Mouse (Mus musculus) stomach, postnatal 0 days (tissue): ENCODE results near the gene Nrxn3. TPM values are rescaled to one million over a fixed set of nuclear protein-coding genes. Genes with fewer than 3 reads are reported as not detected.

Source experiments
- ATAC-seq: fragments of 200-750 bp; cut with Nextera tagmentation; 2 replicates; pipeline ENCODE4 v1.8.0; 2017; ENCODE audit not compliant: low FRiP score, low TSS enrichment
- DNase-seq: peaks from one replicate; pipeline ENCODE4 v3.0.0-alpha.2; 2016; ENCODE audit warnings: low spot score
- H3K27ac ChIP-seq: fragments of 300-500 bp; sonication (generic); replicated peaks from 2 replicates; pipeline ENCODE4 v1.5.1; 2014; ENCODE audit warnings: mild to moderate bottlenecking, control low read depth
- H3K27me3 ChIP-seq: fragments of 300-500 bp; sonication (generic); 2 replicates; pipeline ENCODE4 v1.6.1; 2014; ENCODE audit warnings: low read length; ENCODE audit not compliant: control insufficient read depth, insufficient read depth
- H3K36me3 ChIP-seq: fragments of 300-500 bp; sonication (generic); 2 replicates; pipeline ENCODE4 v1.6.1; 2014; ENCODE audit warnings: low read length, mixed read lengths; ENCODE audit not compliant: control insufficient read depth, insufficient read depth
- H3K4me1 ChIP-seq: fragments of 300-500 bp; sonication (generic); replicated peaks from 2 replicates; pipeline ENCODE4 v1.6.1; 2014; ENCODE audit warnings: antibody characterized with exemption; ENCODE audit not compliant: control insufficient read depth, insufficient read depth
- H3K4me2 ChIP-seq: fragments of 300-500 bp; sonication (generic); replicated peaks from 2 replicates; pipeline ENCODE4 v1.6.1; 2014; ENCODE audit warnings: low read depth, mild to moderate bottlenecking, control low read depth, moderate library complexity
- H3K4me3 ChIP-seq: fragments of 300-500 bp; sonication (generic); 2 replicates; pipeline ENCODE4 v1.5.1; 2014; ENCODE audit warnings: low read depth, low read length, control low read depth
- H3K9ac ChIP-seq: fragments of 300-500 bp; sonication (generic); 2 replicates; pipeline ENCODE4 v1.6.1; 2014; ENCODE audit warnings: mild to moderate bottlenecking, low read length, control low read depth, mixed read lengths
- H3K9me3 ChIP-seq: fragments of 300-500 bp; sonication (generic); 2 replicates; pipeline ENCODE4 v1.6.1; 2016; ENCODE audit warnings: low read length; ENCODE audit not compliant: control insufficient read depth
- CTCF ChIP-seq: IDR thresholded peaks from 2 replicates; pipeline ENCODE4 v1.5.1; 2016; ENCODE audit warnings: antibody characterized with exemption, low read depth, mild to moderate bottlenecking, moderate library complexity
- EP300 ChIP-seq: optimal IDR thresholded peaks from 2 replicates; pipeline ENCODE3; 2016; ENCODE audit warnings: antibody characterized with exemption
- WGBS: fragments of 180-500 bp; shearing (Covaris S2); extraction: QIAGEN DNeasy Blood & Tissue Kit; methylation state at CpG from one replicate; pipeline ENCODE4 v1.1.7; 2014; 5-methylcytosine and 5-hydroxymethylcytosine counted together
- polyA plus RNA-seq: library from polyadenylated mRNA; unstranded; fragments of >200 nt; fragmentation: Nextera tagmentation; extraction: Ambion mirVana; gene quantifications from 2 replicates; pipeline ENCODE4 v1.2.1, GENCODE M21; 2015

Gene Nrxn3
- polyA plus RNA-seq, 1 experiment from 2014 or later: 1.0 TPM

DNA sequence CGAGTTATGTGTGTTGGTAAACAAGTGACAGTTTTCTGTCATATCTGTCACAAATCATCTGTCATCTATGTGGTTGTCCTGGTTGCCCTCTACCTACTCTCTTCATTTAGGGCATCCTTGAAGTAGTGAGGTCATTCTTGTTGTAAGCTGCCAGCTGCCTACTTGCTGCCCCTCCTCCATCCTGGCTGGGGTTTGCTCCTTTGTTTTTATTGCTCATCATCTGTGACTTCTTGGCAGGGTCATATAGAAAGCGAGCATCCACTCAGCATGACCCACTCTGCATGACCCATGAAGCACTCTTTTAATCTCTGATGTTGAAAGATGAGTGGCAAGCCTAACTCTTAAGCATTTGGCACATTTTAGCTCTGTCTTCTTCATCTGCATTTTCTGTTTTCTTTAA lies 194.1 kb downstream of the Nrxn3 start:
- ATAC-seq (no peak), DNase-seq (no peak)
- H3K4me3 ChIP-seq: no peak overlapping the region
- H3K36me3 ChIP-seq: no peaks in the 10 kb centered on the region
- H3K9me3 ChIP-seq: no peaks in the 10 kb centered on the region
- H3K9ac ChIP-seq: no peak overlapping the region
- H3K27ac ChIP-seq: no peak overlapping the region
- WGBS: 57% methylated on average over 2 of the region's 2 CpGs
- no peak for TF ChIP-seq CTCF
- TF ChIP-seq EP300: no peak
- no peaks in the 10 kb centered on the region for H3K4me1 ChIP-seq
- H3K4me2 ChIP-seq: no peak overlapping the region
- no peaks in the 10 kb centered on the region for H3K27me3 ChIP-seq

- WGBS: 69% methylated on average over 3 of the region's 3 CpGs
- H3K27ac ChIP-seq: no peak overlapping the region
- no peaks in the 10 kb centered on the region for H3K27me3 ChIP-seq
- no peak overlapping the region for H3K4me2 ChIP-seq
- no peaks in the 10 kb centered on the region for H3K9me3 ChIP-seq
- ATAC-seq (no peak), DNase-seq (no peak)
- no peak overlapping the region for H3K4me3 ChIP-seq
- TF ChIP-seq CTCF (no peak), EP300 (no peak)
- H3K9ac ChIP-seq: no peak overlapping the region
- H3K36me3 ChIP-seq: no peaks in the 10 kb centered on the region
- H3K4me1 ChIP-seq: no peaks in the 10 kb centered on the region
Measured at GRCm38 (mm10) chr12:88924896-88925295, 202.2 kb downstream of the Nrxn3 start.

GRCm38 (mm10) chr12:88926306-88926705 lies 203.6 kb downstream of the Nrxn3 start:
- H3K4me2 ChIP-seq: no peak overlapping the region
- ATAC-seq: no peak
- 91% methylated on average over 4 of the region's 4 CpGs for WGBS

DNA sequence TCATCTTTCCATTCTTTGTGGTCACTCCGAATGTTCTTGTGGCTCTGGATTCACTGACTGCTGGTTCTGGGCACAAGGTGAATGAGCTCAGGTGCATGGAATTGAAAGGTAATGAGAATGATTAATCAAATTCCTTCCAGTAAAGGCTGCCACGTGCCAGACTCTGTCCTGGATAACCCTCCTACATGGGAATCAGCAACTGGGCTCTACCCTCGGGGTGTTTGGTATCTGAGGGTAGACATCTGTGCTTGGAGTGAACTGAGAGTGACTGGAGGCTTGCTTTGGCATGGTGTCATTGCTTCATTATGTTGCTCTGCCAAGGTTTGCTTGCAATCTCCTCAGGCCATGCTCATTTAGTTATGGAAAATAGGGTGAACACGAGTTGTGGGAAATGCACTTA lies 209.0 kb downstream of the Nrxn3 start:
- no peak for TF ChIP-seq CTCF
- no peak for TF ChIP-seq EP300
- Histone ChIP-seq H3K36me3 (no peaks in the 10 kb centered on the region), H3K4me2 (no peak overlapping the region), H3K4me3 (no peak overlapping the region), H3K9me3 (no peaks in the 10 kb centered on the region), H3K27me3 (no peaks in the 10 kb centered on the region), H3K27ac (no peak overlapping the region), H3K4me1 (no peaks in the 10 kb centered on the region), H3K9ac (no peak overlapping the region)
- ATAC-seq: no peak
- 63% methylated on average over 4 of the region's 4 CpGs for WGBS
- no peak for DNase-seq

More at GRCm38 (mm10) chr12:88926306-88926705, 203.6 kb downstream of the Nrxn3 start:
- DNase-seq: no peak
- no peak for TF ChIP-seq CTCF
- no peak for TF ChIP-seq EP300
- H3K9me3 ChIP-seq: no peaks in the 10 kb centered on the region
- H3K27ac ChIP-seq: no peak overlapping the region
- no peaks in the 10 kb centered on the region for H3K36me3 ChIP-seq
- H3K27me3 ChIP-seq: no peaks in the 10 kb centered on the region
- H3K4me1 ChIP-seq: no peaks in the 10 kb centered on the region
- no peak overlapping the region for H3K9ac ChIP-seq
- H3K4me3 ChIP-seq: no peak overlapping the region

GRCm38 (mm10) chr12:88939679-88940078 lies 217.0 kb downstream of the Nrxn3 start:
- Histone ChIP-seq H3K4me3 (no peak overlapping the region), H3K9ac (no peak overlapping the region), H3K4me1 (no peaks in the 10 kb centered on the region), H3K9me3 (no peaks in the 10 kb centered on the region), H3K27ac (no peak overlapping the region), H3K27me3 (no peaks in the 10 kb centered on the region), H3K36me3 (no peaks in the 10 kb centered on the region), H3K4me2 (no peak overlapping the region)
- ATAC-seq: no peak
- no peak for DNase-seq
- TF ChIP-seq CTCF (no peak), EP300 (no peak)
- 74% methylated on average over 2 of the region's 2 CpGs for WGBS

DNA sequence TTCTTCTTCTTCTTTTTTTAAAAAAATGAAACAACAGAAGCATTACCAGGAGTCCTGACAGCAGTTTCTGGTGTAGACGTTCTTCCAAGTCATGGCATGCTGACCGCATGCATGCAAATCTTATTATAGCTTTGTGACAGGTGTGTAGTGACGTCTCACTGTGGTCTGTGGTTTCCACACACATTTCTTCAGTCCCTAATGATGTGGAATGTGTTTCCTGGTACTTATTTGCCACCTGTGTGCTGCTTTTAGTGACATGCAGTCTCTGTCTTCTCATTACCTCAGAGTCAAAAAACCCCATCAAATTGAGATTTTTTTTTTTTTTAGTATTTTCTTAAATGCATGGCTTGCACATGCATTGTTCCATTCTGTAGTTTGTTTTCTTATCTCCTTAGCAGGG lies 222.3 kb downstream of the Nrxn3 start:
- no peaks in the 10 kb centered on the region for H3K9me3 ChIP-seq

More for the DNA sequence above, 222.3 kb downstream of the Nrxn3 start:
- no peak overlapping the region for H3K4me3 ChIP-seq
- H3K27me3 ChIP-seq: no peaks in the 10 kb centered on the region
- no peak overlapping the region for H3K9ac ChIP-seq
- WGBS: 72% methylated on average over 3 of the region's 3 CpGs
- ATAC-seq (no peak), DNase-seq (no peak)
- no peak for TF ChIP-seq CTCF
- no peak for TF ChIP-seq EP300
- H3K4me2 ChIP-seq: no peak overlapping the region
- no peak overlapping the region for H3K27ac ChIP-seq
- no peaks in the 10 kb centered on the region for H3K36me3 ChIP-seq
- no peaks in the 10 kb centered on the region for H3K4me1 ChIP-seq
